Mouse (Mus musculus) limb, embryonic 14.5 days (tissue): ENCODE data around the gene Gad1. TPM values are rescaled to one million over a fixed set of nuclear protein-coding genes. Genes with fewer than 3 reads are reported as not detected.

ENCODE experiments used
- ATAC-seq: fragments of 200-750 bp; cut with Nextera tagmentation; 2 replicates; pipeline ENCODE4 v1.8.0; 2017; ENCODE audit warnings: low read depth, moderate number of reproducible peaks, moderate TSS enrichment; ENCODE audit not compliant: low FRiP score
- DNase-seq: peaks from one replicate; pipeline ENCODE4 v3.0.0-alpha.2; 2015; ENCODE audit warnings: low spot score
- H3K27ac ChIP-seq: fragments of 300-500 bp; sonication (generic); replicated peaks from 2 replicates; pipeline ENCODE4 v1.5.1; 2014; ENCODE audit warnings: low read depth, mild to moderate bottlenecking, low read length, moderate library complexity, mixed read lengths
- H3K27me3 ChIP-seq: fragments of 300-500 bp; sonication (generic); 2 replicates; pipeline ENCODE4 v1.6.1; 2014; ENCODE audit warnings: low read length, mixed read lengths; ENCODE audit not compliant: control insufficient read depth, insufficient read depth
- H3K36me3 ChIP-seq: fragments of 300-500 bp; sonication (generic); 2 replicates; pipeline ENCODE4 v1.6.1; 2014; ENCODE audit warnings: mild to moderate bottlenecking, low read length, moderate library complexity, mixed read lengths; ENCODE audit not compliant: control insufficient read depth, insufficient read depth
- H3K4me1 ChIP-seq: fragments of 300-500 bp; sonication (generic); 2 replicates; pipeline ENCODE4 v1.6.1; 2014; ENCODE audit warnings: antibody characterized with exemption, low read length, mixed read lengths; ENCODE audit not compliant: control insufficient read depth, insufficient read depth
- H3K4me2 ChIP-seq: fragments of 300-500 bp; sonication (generic); replicated peaks from 2 replicates; pipeline ENCODE4 v1.6.1; 2014; ENCODE audit warnings: low read depth, mild to moderate bottlenecking, low read length, moderate library complexity; ENCODE audit not compliant: severe bottlenecking
- H3K4me3 ChIP-seq: fragments of 300-500 bp; sonication (generic); replicated peaks from 2 replicates; pipeline ENCODE4 v1.5.1; 2014; ENCODE audit warnings: low read length
- H3K9ac ChIP-seq: fragments of 300-500 bp; sonication (generic); 2 replicates; pipeline ENCODE4 v1.6.1; 2014; ENCODE audit warnings: mild to moderate bottlenecking, low read depth, low read length, moderate library complexity; ENCODE audit not compliant: severe bottlenecking
- H3K9me3 ChIP-seq: fragments of 300-500 bp; sonication (generic); 2 replicates; pipeline ENCODE4 v1.6.1; 2016; ENCODE audit warnings: low read length; ENCODE audit not compliant: control insufficient read depth
- POLR2A ChIP-seq: fragments of 200-500 bp; IDR thresholded peaks from 2 replicates; pipeline ENCODE4 v1.8.0; 2012; ENCODE audit warnings: inconsistent platforms, mild to moderate bottlenecking, moderate library complexity, borderline replicate concordance; ENCODE audit not compliant: insufficient read depth, insufficient read length; ENCODE audit errors: extremely low read depth
- WGBS: fragments of 180-500 bp; shearing (Covaris S2); extraction: QIAGEN DNeasy Blood & Tissue Kit; methylation state at CpG from one replicate; pipeline ENCODE4 v1.1.7; 2014; 5-methylcytosine and 5-hydroxymethylcytosine counted together
- polyA plus RNA-seq, 2 experiments: library from polyadenylated mRNA; depleted of rRNA in 1 of 2; stranded (reverse) in 1 of 2; unstranded in 1 of 2; fragments of >200 nt; fragmentation: Nextera tagmentation in 1 of 2; extraction: Ambion mirVana in 1 of 2; gene quantifications; 2 replicates each; pipeline versions ENCODE4 v1.2.1 to v1.2.3; 2012 to 2014

The Gad1 gene
- polyA plus RNA-seq, 2 experiments = 0.37 to 0.91 TPM

GRCm38 (mm10) chr2:70619232-70619835 is 66.5 kb downstream of the Gad1 start:
- Histone ChIP-seq H3K9me3 (no peaks in the 10 kb centered on the region), H3K4me2 (no peak overlapping the region), H3K27me3 (no peaks in the 10 kb centered on the region), H3K27ac (no peak overlapping the region), H3K9ac (no peak overlapping the region), H3K36me3 (no peaks in the 10 kb centered on the region), H3K4me1 (no peaks in the 10 kb centered on the region), H3K4me3 (no peak overlapping the region)
- WGBS = 83% methylated on average over 6 of the region's 6 CpGs
- no peak for TF ChIP-seq POLR2A
- DNase-seq (no peak), ATAC-seq (no peak)

- Histone ChIP-seq H3K9ac (no peak overlapping the region), H3K4me3 (no peak overlapping the region), H3K36me3 (no peaks in the 10 kb centered on the region), H3K27me3 (no peaks in the 10 kb centered on the region), H3K27ac (no peak overlapping the region), H3K4me1 (no peaks in the 10 kb centered on the region), H3K9me3 (no peaks in the 10 kb centered on the region), H3K4me2 (no peak overlapping the region)
- DNase-seq (peak; percentile 38), ATAC-seq (no peak)
- 26% methylated on average over 6 of the region's 6 CpGs for WGBS
- no peak for TF ChIP-seq POLR2A
Measured at GRCm38 (mm10) chr2:70620225-70620624, 67.4 kb downstream of the Gad1 start.

GRCm38 (mm10) chr2:70622244-70622643 is 69.4 kb downstream of the Gad1 start:
- H3K36me3 ChIP-seq = no peaks in the 10 kb centered on the region
- no peak overlapping the region for H3K4me2 ChIP-seq
- no peak overlapping the region for H3K9ac ChIP-seq
- no peak for TF ChIP-seq POLR2A
- no peaks in the 10 kb centered on the region for H3K4me1 ChIP-seq
- 57% methylated on average over 4 of the region's 4 CpGs for WGBS
- ATAC-seq (no peak), DNase-seq (no peak)
- no peak overlapping the region for H3K4me3 ChIP-seq
- H3K9me3 ChIP-seq = no peaks in the 10 kb centered on the region
- H3K27ac ChIP-seq = no peak overlapping the region
- H3K27me3 ChIP-seq = no peaks in the 10 kb centered on the region

GRCm38 (mm10) chr2:70625761-70626160 is 72.9 kb downstream of the Gad1 start:
- no peak for ATAC-seq
- Histone ChIP-seq H3K4me3 (no peak overlapping the region), H3K4me2 (no peak overlapping the region), H3K4me1 (peaks cover 11% of the 10 kb centered on the region; the same call in 1 of the 2 replicates), H3K36me3 (no peaks in the 10 kb centered on the region), H3K9ac (no peak overlapping the region), H3K27ac (no peak overlapping the region), H3K9me3 (no peaks in the 10 kb centered on the region), H3K27me3 (no peaks in the 10 kb centered on the region)
- WGBS = 74% methylated on average over 7 of the region's 7 CpGs
- TF ChIP-seq POLR2A = no peak
- no peak for DNase-seq

- DNase-seq = no peak
- Histone ChIP-seq H3K4me2 (no peak overlapping the region), H3K9me3 (no peaks in the 10 kb centered on the region), H3K9ac (no peak overlapping the region), H3K4me1 (peaks cover 11% of the 10 kb centered on the region; the same call in 1 of the 2 replicates), H3K27me3 (0 out of 2 replicates have a peak, but pooled peaks cover 5% of the 10 kb centered on the region), H3K36me3 (no peaks in the 10 kb centered on the region), H3K4me3 (no peak overlapping the region), H3K27ac (no peak overlapping the region)
- TF ChIP-seq POLR2A = no peak
- WGBS = 72% methylated on average over 12 of the region's 12 CpGs
- ATAC-seq = no peak
Measured at GRCm38 (mm10) chr2:70628397-70628796, 75.5 kb downstream of the Gad1 start.
